Mouse (Mus musculus) megakaryocyte progenitor cell, adult 5-6 weeks (primary cell): Measurements from ENCODE around the gene Cacna1g. TPM values are rescaled to one million over a fixed set of nuclear protein-coding genes. Genes with fewer than 3 reads are reported as not detected.

Experiments
- ATAC-seq: replicated peaks from 2 replicates; pipeline ENCODE4 v1.8.0; 2016; ENCODE audit warnings: mild to moderate bottlenecking, moderate TSS enrichment, inconsistent platforms; ENCODE audit not compliant: poor library complexity
- total RNA-seq, 2 experiments: library from RNA; stranded (forward) in 1 of 2; stranded (reverse) in 1 of 2; fragments of 157-497, 149-512 nt in 1 of 2; fragments of 200-1000 nt in 1 of 2; gene quantifications; 2 replicates each; pipeline versions ENCODE4 v1.2.3 to v1.2.4; 2015 to 2017

Gene Cacna1g
- total RNA-seq, 2 experiments from 2014 or later, result not detected

DNA sequence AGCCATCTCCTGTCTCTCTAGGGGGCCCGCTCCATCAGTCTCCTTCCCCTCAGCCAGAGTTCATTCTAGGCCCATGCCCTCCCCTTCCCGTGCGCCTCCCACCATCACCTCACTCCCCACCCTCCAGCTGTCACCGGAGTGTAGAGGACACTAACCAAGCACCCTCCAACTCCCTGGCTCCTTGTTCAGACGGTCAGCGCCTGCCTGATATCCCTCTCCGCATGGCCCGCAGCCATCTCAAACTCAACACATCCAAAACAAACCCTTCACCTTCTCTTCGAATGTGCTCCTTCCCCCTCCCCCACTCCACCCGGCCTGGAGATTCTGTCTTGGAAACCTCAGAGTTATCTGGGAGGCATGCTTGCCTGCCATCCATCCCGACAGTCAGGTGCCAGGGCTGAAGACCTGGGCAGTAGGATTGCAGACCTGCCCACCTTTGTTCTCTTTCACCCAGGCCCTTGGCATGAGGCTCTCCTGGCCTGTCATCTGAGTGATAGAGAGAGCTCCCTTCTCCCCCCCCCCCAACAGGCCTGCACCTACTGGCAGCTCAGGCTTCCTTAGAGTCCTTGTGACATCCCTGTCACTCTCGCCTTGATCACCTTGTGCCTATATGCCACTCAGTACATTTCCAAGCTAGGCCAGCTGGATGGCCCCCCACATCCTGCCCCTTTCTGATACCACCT lies 22.8 kb downstream of the Cacna1g start:
- no peak for ATAC-seq

DNA sequence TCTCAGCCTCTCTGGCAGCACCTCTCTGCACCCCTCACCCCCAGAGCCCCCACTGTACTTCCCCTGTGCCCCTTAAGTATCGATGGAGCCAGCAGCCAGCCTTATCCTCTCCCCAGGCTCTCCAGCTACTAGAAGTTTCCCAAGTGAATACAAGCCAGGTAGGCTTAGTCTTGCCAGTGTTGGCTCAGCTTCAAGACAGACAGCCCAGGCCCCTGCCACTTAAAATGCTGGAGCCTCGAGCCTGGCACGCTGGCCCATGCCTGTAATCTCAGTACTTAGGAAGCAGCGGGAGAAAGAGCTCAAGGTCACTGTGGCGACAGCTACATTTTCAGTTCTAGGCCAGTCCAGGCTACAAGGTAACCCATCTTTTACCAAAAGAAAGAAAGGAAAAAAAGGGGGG lies 24.1 kb downstream of the Cacna1g start:
- ATAC-seq, result no peak

DNA sequence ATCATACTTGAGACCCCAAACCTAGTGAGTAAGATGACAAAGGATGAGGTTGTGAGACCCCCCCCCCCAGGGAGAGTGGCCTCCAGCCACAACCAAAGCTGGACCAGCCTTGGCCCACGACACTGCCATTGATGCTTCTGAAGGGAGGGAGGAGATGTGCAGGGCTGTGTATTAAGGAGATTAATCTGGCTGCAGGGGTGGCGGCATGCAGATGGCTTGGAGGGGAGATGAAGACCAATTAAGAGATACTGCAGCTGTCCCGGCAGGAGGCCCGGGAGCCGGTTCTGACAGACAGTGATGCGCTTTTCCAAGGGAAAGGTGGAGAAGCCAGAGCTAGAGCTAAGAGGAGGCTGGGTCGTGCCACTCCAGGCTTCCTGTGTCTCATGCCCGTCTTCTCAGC lies 24.8 kb downstream of the Cacna1g start:
- ATAC-seq, result no peak

DNA sequence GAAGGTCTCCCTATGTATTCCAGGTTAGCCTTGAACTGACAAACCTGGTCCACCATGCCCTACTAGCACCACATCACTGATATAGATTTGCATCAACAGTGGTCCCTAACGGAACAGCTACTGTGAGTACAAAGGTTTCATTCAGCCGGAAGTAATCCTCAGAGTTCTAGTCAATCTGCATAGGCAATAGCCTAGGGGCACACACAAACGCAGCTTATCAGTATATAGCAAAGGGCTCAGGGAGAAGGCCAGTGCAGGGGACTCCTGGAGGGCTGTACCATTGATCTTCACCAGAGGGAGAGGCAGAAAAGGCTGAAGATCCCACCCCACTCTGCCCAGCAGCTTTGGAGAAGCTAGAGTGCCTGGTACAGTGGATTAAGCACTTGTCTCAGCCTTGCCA lies 27.0 kb downstream of the Cacna1g start:
- ATAC-seq, result no peak

DNA sequence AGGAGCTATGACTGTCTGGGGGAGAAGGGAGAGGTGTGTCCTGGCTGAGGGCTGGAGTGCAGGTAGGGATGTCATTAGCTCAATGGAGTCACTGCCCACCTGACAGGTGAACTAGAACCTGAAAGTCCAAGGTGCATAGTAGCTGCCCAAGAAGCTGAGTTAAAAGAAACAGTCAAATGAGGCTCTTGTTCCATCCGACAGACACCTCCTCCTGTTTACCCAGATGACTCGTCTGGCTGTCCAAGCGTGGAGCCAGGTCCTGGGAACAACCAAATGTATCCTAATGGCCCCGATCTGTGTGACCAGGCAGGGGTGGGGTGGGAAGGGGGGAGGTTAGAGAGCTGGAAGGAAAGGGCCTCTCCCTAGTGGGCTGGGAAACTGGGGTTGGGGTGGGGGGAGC lies 28.7 kb downstream of the Cacna1g start:
- no peak for ATAC-seq

DNA sequence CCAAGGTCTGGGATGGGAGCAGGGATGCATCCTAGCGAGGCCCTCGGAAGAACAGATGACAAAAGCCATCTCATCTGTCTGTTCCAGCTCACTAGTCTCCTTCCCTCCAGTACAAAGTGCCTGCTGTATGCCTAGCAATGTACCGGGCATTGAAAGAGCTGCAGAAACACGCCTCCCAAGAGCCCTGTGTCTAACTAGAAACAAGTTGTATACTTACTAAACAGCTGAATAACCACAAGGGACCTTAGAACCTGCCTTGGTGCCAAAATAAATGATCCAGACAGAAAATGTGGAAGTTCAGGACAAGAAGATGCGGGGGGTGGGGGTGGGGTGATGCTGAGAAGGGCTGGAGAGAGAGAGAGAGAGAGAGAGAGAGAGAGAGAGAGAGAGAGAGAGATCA lies 29.2 kb downstream of the Cacna1g start:
- no peak for ATAC-seq

DNA sequence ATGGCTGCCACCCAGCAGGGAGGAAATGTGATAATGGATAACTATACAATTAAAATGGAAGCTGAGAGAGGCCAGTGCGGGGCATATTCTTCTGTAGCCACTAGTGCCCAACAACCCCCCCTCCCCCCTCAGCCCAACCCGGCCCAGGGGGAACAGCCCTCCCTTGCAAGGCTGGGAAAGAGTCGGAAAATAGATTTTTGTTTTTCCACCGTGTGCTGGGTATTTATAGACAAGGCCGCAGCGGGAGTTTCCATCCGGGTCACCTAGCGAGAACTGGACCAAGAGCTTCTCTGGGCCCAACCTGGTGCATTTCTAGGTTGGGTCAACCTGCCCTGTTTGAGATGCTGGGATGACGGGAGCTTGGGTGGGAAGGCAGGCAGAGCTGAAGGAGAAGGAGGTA lies 32.2 kb downstream of the Cacna1g start:
- no peak for ATAC-seq

DNA sequence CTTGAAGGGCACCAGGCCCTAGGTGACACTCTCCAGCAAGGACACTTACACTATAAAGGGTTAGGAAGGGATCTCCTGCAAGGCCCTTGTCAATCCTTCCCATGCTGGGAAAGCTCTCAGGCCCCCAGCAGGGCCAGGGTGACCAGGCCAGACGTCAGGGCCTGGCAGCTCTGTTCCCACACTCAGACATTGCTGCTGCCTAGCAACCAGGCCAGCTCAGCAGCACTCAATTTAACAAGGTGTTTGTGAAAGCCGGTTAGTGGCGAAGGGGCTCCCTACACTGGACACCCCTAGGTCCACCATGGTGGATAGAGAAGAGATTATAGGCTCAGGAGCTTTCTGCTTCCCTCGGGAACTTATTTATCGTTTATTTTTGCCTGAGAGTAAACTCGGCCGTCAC lies 32.9 kb downstream of the Cacna1g start:
- no peak for ATAC-seq

DNA sequence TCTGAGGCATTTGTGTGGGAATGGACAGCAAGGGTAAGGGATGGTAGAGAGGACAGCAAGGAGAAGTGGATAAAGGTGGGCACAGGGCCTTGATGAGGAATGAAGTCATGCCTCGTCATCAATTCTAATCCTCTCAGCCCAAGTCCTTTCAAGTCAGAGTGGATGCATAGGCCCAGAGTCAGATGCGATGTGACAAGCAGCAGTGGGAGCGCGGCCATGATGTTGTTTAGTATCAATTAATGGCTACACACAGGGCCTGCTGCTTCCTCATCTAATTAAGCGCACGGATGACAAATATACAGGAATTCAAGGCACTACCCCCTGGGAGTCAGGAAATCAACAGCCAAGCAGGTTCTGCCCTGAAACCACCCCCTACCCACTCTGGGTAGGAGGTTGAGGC lies 33.6 kb downstream of the Cacna1g start:
- ATAC-seq, result no peak

DNA sequence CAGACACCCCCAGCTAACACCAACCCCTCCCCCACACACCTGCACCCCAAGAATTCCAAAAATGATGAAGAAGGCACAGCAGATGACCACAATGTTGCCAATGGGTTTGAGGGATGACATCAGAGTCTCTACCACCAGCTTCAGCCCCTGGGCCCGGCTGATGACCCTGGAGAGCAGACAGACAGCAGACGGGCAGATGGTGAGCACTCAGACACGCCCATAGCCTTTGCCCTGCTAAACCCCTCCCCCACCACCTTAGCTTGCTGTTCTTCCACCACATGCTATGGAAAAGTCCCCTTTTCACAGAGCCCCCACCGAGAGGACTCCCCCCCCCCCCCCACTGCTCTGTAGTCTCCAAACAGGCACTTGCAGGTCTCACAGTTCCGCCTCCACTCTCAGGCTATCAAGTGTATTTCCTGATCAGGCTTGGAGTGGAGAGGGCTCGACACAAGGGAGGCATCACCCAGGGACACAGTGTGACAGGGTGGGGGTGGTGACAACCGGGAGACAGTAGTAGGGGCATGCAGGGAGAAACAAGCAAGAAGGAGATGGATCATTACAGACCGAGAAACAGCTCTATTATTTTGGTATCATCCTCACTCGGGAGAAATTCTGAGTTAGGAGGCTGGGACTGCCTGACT lies 44.9 kb downstream of the Cacna1g start:
- ATAC-seq, result no peak

DNA sequence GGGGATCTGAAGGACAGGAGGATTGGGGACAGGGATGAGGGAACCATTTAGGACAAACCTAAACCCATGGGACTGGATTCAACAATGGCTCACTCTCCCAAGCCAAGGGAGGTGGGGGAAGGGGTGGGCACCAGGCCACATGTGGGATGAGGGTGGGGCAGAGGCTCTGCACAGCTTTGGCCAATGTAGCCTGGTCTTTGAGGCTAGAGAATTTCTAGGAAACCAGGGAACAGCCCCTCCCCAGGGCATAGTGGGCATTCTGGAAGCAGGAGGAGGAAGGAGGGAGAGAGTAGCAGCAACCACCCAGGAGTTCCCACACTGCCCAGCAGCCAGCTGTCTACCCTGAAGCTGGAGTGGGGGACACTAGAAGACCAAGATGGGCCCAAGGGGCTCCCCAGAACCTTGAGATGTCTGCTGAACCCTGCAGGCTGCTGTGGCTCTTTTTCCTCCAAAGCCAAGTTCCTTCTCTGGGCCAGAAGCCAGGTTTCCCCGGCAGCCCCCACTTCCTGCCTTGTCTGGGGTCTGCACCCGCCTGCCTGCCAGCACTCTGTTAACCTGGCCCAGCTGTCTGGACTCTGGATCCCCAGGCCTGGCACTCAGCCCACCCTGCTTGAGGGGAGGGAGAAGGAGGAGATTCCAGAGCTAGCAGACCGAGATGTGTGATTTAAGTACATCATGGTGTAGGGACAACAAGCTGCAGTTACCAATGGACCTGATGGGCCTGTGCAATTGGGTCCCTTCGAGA lies 45.7 kb downstream of the Cacna1g start:
- no peak for ATAC-seq

DNA sequence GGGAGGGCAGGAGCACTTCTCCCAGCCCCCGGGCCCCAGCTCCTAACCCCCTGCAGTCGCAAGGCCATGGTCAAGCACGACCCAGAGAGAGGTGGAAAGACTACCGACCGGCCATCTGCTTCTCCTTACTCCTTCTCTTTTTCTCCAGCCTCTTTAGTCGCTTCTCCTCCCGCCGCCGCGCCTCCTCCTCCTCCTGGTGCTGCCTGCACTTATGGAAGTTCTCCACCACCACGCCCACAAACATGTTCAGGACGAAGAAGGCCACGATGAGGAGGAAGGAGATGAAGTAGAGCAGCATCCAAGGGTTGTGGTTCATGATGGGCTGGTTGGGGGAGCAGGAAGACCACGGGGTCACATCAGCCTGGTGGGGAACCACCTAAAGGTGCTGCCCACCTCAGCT lies 48.3 kb downstream of the Cacna1g start:
- ATAC-seq, result no peak

DNA sequence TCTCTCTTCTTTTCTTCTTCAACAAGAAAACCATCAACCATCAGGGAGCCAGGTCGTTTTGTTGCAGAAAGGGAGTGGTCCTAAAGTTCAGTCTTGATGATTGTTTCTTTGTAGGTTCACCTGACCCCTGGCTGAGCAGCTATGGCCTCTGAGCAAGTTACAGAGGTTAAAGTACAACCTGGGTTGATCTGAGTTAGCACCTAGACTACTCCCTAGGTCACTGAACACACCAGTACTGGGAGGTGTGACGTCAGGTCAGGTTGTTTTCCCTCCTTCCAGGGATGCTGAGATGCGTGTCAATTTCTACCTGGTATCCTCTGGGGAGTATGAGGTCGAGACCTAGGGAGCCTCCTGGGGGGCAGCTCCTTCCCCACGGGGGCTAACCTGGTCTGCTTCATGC lies 48.8 kb downstream of the Cacna1g start:
- ATAC-seq, result no peak

DNA sequence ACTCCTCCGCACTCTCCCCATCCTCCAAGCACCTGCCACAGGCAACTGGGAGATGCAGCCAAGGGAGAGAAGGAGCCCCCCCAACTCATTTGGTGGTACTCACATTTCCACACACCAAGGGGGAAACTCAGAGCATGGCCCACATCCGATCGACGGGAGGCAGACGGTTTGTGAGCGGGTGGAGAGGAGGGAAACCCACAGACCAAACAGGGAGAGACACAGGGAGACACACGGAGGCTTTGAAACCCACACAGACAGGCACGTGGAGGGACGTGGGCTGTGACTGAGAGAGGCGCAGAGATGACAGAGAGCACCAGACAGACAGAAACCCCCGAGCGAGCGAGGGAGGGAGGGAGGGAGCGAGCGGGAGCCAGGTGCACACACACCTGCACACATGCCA lies 49.6 kb downstream of the Cacna1g start:
- no peak for ATAC-seq

DNA sequence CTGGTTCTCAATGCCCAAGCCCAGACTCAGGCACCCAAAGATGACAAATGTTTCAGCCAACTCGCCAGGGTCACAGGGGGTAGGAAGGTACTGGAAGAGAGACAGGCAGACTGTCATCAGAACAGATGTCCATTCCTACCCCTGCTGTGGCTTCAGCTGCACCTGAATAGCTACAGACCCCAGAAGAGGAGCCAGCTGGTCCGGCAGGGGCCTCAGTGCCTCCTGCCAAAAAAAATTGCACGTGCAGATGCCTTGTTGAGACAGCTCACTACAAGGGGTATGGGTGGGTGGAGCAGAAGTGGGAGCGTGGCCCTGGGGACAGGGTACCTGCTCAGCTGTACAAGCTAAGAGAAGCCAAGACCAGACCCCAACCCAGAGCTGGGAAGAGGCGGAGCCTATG lies 50.1 kb downstream of the Cacna1g start:
- ATAC-seq, result no peak

DNA sequence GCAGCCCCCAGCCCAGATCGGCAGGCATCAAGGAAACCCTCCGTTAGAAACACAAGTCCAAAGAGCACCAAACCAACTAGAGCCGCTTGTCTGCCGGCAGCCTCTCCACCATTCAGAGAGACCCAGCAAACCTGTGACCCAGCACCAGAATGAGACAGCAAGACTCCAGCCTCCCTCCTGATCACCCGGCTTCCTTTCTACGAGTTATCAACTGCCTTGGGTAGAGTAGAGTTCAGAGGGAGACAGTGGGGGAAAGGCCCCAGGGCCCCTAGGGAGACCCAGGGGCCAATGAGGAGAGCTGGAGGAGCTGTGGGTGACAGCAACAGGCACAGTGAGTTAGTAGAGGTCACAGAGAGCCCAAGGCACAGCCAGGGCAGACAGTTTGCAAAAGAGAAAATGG lies 53.0 kb downstream of the Cacna1g start:
- ATAC-seq, result no peak

DNA sequence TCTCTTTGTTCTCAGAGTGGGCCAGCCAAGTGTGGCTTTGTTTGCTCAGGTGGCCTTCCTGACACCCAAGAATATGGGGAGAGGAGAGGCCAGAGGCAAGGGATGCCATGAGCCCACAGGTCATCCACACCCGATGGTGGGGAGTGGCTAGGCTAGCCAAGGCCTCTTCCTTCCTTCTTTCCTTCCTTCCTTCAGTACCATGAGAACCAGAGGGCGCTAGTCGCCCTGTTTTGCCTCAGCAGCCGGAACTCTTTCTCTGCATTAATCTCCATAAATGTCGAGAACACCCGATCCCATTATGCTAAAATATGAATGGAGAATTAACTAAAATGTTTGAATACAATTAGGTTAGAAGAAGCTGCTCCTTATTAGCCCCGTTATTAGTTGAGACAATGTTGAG lies 53.7 kb downstream of the Cacna1g start:
- peak; percentile 66 for ATAC-seq

DNA sequence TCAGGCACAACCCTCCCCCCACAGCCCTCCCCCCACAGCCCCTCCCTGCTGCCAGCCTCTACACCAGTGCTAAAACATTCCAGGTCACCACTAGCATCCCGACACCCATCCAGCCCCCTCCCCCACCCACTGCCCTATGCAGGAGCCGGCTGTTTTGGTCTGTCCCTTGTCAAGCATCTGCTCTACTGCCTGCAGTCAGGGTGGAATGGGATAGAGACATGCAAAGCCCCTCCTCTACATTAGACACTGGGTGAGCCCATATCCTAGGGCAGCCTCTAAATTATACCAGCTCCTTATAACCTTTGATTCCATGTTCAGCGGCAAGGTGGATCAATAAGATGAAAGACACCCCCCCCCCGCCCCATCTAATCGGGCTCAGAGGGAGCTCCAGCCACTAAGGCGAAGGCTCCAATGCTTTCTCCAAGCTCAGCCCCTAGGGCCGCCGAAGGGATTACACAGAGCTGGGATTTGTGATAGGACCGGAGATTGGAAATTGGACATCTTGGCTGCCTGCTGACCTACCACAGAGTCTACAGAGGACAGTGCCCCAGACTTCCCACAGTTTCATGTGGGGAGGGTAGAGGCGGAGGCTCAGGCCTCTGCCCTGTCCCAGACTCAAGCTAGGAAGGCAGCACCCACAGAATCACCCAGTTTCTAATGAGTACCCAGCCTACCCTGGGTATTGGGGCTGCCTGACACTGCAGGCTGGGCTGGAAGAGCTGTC lies 54.8 kb downstream of the Cacna1g start:
- ATAC-seq, result no peak

DNA sequence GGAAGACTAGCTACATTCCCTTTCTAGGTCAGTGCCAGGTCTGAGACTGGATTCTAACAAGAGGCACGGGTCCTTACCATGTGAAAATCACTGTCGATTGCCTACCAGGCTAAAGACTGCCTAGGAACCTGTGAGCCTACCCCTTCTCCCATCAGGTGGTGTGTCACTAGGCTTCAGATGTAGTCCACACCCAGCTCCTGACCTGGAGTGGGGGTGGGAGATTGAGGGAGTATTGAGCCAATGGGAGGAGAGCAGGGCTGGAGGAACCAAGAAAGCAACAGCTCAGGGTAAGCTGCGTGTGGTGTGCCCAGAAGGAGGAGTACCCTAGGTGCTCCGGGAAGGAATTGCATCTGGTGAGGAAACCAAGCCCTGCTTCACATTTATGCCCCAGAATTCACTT lies 60.0 kb downstream of the Cacna1g start:
- no peak for ATAC-seq

DNA sequence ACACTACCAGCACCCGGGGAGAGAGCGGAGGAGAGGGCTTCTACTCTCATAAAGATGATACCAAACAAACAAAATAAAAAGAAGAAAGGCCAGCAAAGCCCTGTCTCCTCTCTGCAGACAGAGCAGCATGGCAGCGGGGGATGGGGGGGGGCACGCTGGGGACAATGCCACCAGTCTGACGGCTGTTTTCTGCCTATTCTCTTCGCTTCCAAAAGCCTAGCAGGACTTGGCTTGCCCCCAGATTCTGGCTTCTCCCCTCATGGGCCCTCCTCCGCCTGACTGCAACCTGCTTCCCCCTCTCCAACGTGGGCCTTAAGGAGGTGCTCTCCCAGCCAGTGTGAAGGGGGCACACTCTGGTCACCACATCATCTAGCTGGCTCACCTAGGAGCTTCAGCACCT lies 60.5 kb downstream of the Cacna1g start:
- ATAC-seq, result no peak

DNA sequence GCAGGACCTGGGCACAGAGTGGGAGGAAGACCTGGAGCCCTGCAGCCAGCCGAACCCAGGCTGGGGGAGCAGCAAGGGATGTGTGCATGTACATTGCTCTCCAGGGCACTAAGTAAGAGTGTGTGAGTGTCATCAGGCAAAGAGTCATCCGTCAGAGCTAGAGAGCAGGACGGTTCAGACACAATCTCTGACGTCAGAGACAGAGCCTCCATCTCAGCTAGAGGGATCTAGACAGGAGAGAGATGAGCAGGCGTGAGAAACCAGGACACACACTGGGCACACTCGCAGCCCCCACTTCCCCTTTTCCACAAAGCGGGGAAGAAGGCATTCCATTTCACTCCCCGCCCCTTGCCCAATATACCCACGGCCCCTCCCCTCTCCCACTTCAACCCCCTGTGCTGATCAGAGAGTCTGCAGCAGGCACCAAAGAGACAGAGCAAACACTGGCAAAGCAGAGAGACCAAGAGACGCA lies 61.0 kb downstream of the Cacna1g start:
- peak; percentile 38 for ATAC-seq

DNA sequence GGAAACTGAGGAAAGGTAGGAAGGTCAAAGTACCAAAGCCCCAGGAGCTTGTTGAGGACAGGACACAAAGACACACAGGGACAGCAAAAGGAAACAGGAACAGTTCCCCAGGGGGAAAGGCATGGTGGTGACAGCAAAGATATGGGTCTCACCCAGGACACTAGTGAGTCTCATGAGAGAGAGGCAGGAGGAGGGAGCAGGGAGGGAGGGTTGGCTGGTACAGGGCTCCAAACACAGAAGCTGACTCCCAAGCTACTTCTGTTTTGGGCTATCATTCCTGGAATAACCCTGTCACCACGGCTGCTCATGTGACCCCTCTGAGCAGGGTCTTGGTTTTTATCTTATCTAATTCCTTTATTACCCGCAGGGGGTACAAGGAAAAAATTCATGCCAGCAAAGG lies 61.4 kb downstream of the Cacna1g start:
- no peak for ATAC-seq
